Mouse (Mus musculus): Measurements from ENCODE around the gene Tshr. TPM values are rescaled to one million over a fixed set of nuclear protein-coding genes. Genes with fewer than 3 reads are reported as not detected.

The Tshr gene
- polyA plus RNA-seq, 1 experiment: not detected

DNA sequence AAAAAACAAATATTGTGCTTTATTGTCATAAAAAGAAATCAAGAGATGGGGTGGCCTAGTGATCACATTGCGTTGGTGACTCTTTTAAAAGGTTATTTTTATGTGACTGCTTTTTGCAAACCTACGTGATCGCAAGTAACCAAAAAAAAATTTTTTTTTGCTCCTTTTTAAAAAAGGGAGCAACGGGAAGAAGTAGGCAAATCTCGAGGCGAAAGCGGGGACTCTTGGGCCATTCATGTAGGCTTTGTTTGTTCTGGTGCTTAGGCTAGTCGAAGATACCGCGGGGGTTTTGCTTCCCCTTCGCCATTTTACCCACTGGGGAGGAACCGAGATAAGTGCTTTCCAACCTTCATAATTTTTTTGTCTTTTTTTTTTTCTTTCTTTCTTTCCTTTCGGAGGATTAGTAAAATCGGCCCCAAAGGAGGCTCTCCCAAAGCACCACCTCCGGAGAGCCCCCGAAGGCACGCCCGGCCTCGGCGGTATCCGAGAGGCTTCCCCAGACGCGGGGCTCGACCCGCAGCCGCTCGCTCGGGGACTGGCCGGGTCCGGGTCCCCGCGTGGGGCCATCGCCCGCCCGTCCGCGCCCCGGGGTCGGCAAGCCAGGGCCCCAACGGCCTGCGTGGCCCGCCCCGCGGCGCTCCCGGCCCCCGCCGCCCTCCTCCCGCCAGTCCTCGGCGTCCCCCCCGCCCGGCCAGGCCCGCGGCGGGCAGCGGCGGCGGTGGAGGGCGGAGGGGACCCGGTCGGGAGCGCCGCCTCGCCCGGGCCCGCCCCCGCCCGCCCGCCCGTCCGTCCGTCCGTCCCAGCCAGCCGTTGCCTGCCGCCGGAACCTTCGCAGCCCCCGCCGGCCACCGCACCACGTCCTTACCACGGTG, 204.5 kb downstream of the Tshr start:
- TF ChIP-seq CTCF (IDR thresholded peaks at IDR 0.05; ENCODE audit: insufficient read depth, low read depth, low read length) (no peak), POLR2A (IDR thresholded peaks at IDR 0.05; ENCODE audit: insufficient read depth, low read depth, low read length) (no peak)
- WGBS: under 1% methylated on average over 65 of the region's 83 CpGs

DNA sequence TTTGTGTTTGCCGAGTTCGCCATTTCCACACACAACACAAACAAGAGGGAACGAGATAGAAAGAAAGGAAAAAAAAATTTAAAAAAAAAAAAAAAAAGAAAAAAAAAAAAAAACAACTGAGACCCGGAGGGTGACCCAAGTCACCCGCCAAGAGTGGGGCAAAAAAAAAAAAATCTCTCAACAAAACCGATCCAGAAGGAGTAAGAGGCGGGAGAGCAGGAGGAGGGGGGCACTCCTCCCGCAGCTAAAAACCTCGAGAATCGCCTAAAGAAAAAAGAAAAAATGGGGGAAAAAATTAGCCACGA, 205.1 kb downstream of the Tshr start:
- Histone ChIP-seq H3K27ac (ENCODE audit: insufficient read depth, low read depth, low read length) (peak overlapping the region; percentile 93), H3K4me3 (ENCODE audit: insufficient read depth, low read depth, low read length) (peak overlapping the region; percentile 88), H3K4me1 (ENCODE audit: control insufficient read depth, insufficient read depth, low read length) (peaks cover 2% of the 10 kb centered on the region; the same call in 1 of the 2 replicates)
- WGBS: under 1% methylated on average over 11 of the region's 11 CpGs
- no peak for TF ChIP-seq POLR2A (IDR thresholded peaks at IDR 0.05; ENCODE audit: insufficient read depth, low read depth, low read length)
- no peak for TF ChIP-seq CTCF (IDR thresholded peaks at IDR 0.05; ENCODE audit: insufficient read depth, low read depth, low read length)

More for the DNA sequence above, 204.5 kb downstream of the Tshr start:
- Histone ChIP-seq H3K4me1 (ENCODE audit: control insufficient read depth, insufficient read depth, low read length) (peaks cover 2% of the 10 kb centered on the region; the same call in 1 of the 2 replicates), H3K4me3 (ENCODE audit: insufficient read depth, low read depth, low read length) (peak overlapping the region; percentile 88), H3K27ac (ENCODE audit: insufficient read depth, low read depth, low read length) (peak overlapping the region; percentile 97)

DNA sequence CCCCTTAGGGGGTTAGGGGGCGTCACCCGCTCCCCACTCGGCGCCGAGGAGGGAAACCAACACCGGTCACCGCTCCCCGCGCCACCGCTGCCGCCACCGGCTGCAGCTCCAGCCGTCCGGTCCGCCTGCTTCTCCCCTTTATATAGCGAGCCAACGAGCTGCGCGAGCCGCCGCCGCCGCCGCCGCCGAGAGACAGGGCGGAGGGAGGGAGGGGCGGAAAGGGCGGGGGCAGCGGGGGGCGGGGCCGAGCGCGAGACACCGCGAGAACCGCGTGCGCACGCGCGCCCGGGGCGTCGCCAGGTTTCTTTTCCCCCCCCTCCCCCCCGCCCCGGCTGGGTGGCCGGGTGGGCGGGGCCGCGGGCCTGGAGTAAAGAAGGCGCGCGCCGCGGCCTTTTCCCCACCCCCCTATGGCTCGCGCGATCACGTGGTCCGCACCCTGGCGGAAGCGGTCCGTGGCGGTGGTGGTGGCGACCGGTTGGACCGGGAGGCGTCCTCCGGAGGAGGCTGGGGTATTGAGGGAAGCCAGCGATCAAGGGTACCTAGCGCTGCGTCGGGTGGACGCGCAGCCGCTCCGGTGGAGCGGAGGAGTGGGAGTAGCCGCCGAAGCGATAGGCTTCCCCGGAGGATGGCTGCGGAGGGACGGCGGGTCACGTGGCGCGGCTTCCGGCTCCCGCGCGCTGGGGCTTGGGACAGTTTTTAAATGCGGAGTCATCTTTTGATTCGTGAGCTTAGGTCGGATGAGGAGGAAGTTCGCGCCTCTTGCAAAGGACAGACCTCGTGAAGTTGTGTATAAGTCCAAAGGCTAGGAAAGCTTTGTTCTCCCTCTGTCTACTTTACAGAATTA, 205.7 kb downstream of the Tshr start, which contains the start of gene Gtf2a1:
TSS of gene Gtf2a1 (minus strand) at position 641 of the 844 bp plus-strand sequence.
- TF ChIP-seq CTCF (IDR thresholded peaks at IDR 0.05; ENCODE audit: insufficient read depth, low read depth, low read length) (no peak), POLR2A (IDR thresholded peaks at IDR 0.05; ENCODE audit: insufficient read depth, low read depth, low read length) (peak; percentile 99)
- H3K27ac ChIP-seq (ENCODE audit: insufficient read depth, low read depth, low read length): peak within 1 kb of the TSS; percentile 93
- WGBS: under 1% methylated on average over 80 of the region's 99 CpGs

DNA sequence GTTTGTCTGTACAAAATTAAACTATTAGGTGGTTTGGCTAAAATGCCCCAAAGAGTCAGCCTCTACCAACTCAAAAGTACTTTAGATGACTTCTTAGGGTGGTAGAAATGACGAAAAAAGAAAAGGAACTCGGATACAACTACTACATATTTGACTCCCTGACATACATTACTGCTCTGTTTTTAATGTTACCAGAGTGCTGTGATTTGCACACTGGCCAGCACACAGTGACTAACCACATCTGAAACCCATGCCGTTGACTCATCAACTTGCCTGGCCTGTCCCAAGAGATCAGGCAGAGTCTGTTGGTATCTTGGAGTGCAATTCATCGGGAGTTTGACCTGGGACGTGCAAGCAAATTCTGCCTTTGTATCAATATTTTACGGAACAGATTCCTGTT, 206.4 kb downstream of the Tshr start:
- TF ChIP-seq POLR2A (IDR thresholded peaks at IDR 0.05; ENCODE audit: insufficient read depth, low read depth, low read length) (no peak), CTCF (IDR thresholded peaks at IDR 0.05; ENCODE audit: insufficient read depth, low read depth, low read length) (no peak)
- WGBS: 22% methylated on average over 6 of the region's 6 CpGs
- Histone ChIP-seq H3K4me3 (ENCODE audit: insufficient read depth, low read depth, low read length) (peak overlapping the region; percentile 59), H3K4me1 (ENCODE audit: control insufficient read depth, insufficient read depth, low read length) (peaks cover 2% of the 10 kb centered on the region; the same call in 1 of the 2 replicates), H3K27ac (ENCODE audit: insufficient read depth, low read depth, low read length) (peak overlapping the region; percentile 91)

More for the DNA sequence above, 205.7 kb downstream of the Tshr start, which contains the start of gene Gtf2a1:
- H3K4me3 ChIP-seq (ENCODE audit: insufficient read depth, low read depth, low read length): peak within 1 kb of the TSS; percentile 88
- H3K4me1 ChIP-seq (ENCODE audit: control insufficient read depth, insufficient read depth, low read length): peaks cover 2% of the 10 kb centered on the region; the same call in 1 of the 2 replicates

GRCm38 (mm10) chr12:91591191-91591590, 206.8 kb downstream of the Tshr start:
- Histone ChIP-seq H3K27ac (ENCODE audit: insufficient read depth, low read depth, low read length) (no peak overlapping the region), H3K4me3 (ENCODE audit: insufficient read depth, low read depth, low read length) (no peak overlapping the region)
- TF ChIP-seq POLR2A (IDR thresholded peaks at IDR 0.05; ENCODE audit: insufficient read depth, low read depth, low read length) (no peak), CTCF (IDR thresholded peaks at IDR 0.05; ENCODE audit: insufficient read depth, low read depth, low read length) (no peak)

GRCm38 (mm10) chr12:91592128-91592527, 207.8 kb downstream of the Tshr start:
- no peak overlapping the region for H3K27ac ChIP-seq (ENCODE audit: insufficient read depth, low read depth, low read length)
- H3K4me3 ChIP-seq (ENCODE audit: insufficient read depth, low read depth, low read length): no peak overlapping the region
- H3K4me1 ChIP-seq (ENCODE audit: control insufficient read depth, insufficient read depth, low read length): no peaks in the 10 kb centered on the region
- no peak for TF ChIP-seq CTCF (IDR thresholded peaks at IDR 0.05; ENCODE audit: insufficient read depth, low read depth, low read length)
- no peak for TF ChIP-seq POLR2A (IDR thresholded peaks at IDR 0.05; ENCODE audit: insufficient read depth, low read depth, low read length)
- WGBS: 94% methylated on average over 3 of the region's 3 CpGs

More at GRCm38 (mm10) chr12:91591191-91591590, 206.8 kb downstream of the Tshr start:
- no peaks in the 10 kb centered on the region for H3K4me1 ChIP-seq (ENCODE audit: control insufficient read depth, insufficient read depth, low read length)
- WGBS: 68% methylated on average over 1 of the region's 1 CpGs

Other genes with a start within 250 kb of the Tshr start
- not detected in 2 replicates for gene Cep128, start 154 bp upstream of the Tshr start, polyA plus RNA-seq (2012; ENCODE audit: insufficient read depth, insufficient read length, low replicate concordance, missing spikeins)
- not detected in 2 replicates for gene Gtf2a1, start 205.9 kb downstream of the Tshr start, polyA plus RNA-seq (2012; ENCODE audit: insufficient read depth, insufficient read length, low replicate concordance, missing spikeins)

All from olfactory bulb, adult 2 months (tissue).